Mouse (Mus musculus) gastrocnemius, adult 18-20 months (tissue): ENCODE results near the gene Arl5a. TPM values are rescaled to one million over a fixed set of nuclear protein-coding genes. Genes with fewer than 3 reads are reported as not detected.

Experiments used
- DNase-seq: peaks from one replicate; pipeline ENCODE4 v3.0.0; 2021; ENCODE audit warnings: low spot score
- total RNA-seq, 2 experiments: library from RNA; stranded (reverse); gene quantifications; 2 replicates each; pipeline ENCODE4 v1.2.3; 2021

Gene Arl5a
- total RNA-seq, 2 experiments from 2014 or later = 31.5 to 32.0 TPM

DNA sequence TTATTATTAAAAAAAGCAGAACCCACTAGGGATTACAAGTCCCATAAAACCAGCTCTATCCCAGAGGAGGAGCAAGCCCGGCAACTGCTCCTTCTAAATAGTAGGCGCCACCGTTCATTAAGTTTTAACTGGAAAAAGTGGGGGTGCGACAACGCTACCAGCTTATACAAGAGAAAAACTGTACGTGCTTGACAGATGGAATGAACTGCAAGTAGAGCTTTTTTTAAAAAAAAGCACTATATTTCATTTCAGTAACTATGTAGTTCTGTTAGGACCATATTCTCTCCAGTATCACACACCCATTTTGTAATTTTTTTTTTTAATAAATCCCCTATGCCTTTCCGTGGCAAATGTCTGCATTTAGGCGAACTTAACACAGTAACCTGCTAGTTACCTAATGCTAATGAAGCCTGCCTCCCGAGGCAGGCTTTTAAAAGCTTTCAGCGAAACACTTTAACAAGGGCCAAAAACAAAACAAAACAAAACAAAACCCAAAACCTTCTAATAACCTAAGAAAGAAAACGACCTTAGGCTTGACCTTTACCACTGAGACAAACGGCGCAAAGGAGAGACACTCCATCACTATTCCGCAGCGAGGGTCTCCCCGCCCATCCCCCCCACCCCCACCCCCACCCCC, 972 bp downstream of the Arl5a start:
- DNase-seq = no peak

GRCm38 (mm10) chr2:52422871-52423610, 1.7 kb downstream of the Arl5a start:
- DNase-seq = no peak

DNA sequence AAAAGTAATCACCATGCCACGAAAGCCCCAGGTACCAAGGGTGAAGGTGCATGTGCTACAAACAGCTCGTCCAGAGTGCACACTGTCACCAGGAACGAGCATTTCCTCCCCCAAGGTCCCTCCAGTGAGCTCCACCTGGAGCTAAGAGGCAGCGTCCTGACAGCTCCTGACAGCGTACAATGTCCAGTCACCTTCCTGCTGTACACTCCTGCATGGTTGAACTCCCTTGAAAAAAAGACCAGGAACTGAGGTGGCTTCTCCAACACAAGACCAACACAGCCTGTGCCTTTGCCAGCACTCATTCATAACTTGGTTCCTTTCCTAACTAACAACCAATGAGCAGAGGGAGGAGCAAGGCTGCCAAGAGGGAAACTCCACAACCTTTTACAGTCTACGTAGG, 3.5 kb downstream of the Arl5a start:
- no peak for DNase-seq

- no peak for DNase-seq
Observed at GRCm38 (mm10) chr2:52420001-52420710, 4.5 kb downstream of the Arl5a start.

GRCm38 (mm10) chr2:52419295-52419694, 5.4 kb downstream of the Arl5a start:
- DNase-seq = no peak

- DNase-seq = no peak
Observed at GRCm38 (mm10) chr2:52412524-52413037, 12.1 kb downstream of the Arl5a start.

GRCm38 (mm10) chr2:52406480-52406879, 18.2 kb downstream of the Arl5a start:
- peak; percentile 45 for DNase-seq

DNA sequence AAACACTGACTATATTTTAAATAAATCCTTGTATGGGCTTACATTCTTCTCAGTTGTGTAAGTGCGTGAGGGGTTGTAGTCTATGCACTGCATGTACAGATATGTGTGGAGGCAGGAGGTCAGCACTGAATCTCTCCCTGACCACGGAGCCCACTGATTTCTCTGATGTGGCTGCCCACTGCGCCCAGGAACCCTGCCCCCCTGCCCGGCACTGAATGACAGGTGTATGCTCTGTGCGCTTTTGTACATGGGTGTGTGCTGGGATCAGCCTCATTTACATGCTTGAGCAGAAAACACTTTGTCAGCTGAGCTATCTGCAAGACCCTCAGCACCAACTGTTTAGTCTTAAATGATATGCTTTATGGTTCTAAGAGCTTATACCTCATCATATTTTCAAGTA, 19.5 kb downstream of the Arl5a start:
- DNase-seq = no peak

- no peak for DNase-seq
Observed at GRCm38 (mm10) chr2:52394529-52394928, 30.2 kb downstream of the Arl5a start.

GRCm38 (mm10) chr2:52390415-52390975, 34.2 kb downstream of the Arl5a start:
- DNase-seq = peak; percentile 78

DNA sequence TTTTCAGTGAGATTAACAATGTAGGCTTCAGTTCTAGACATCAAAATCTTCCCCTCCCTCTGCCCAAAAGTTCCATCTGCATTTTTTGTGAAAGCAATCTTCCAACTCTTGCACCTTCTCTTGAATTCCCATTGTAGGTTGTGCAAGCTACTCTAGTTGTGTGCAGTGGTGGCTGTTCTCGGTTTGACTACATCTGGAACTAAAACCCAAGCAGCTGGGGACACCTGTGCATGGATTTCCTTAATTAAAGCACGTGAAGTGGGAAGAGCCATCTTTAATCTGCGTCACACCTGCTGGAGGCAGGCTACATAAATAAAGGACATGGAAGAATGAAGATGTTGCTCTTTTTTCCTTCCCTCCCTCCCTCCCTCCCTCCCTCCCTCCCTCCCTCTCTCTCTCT, 34.7 kb downstream of the Arl5a start:
- no peak for DNase-seq

- DNase-seq = no peak
Observed at GRCm38 (mm10) chr2:52386451-52386850, 38.2 kb downstream of the Arl5a start.

DNA sequence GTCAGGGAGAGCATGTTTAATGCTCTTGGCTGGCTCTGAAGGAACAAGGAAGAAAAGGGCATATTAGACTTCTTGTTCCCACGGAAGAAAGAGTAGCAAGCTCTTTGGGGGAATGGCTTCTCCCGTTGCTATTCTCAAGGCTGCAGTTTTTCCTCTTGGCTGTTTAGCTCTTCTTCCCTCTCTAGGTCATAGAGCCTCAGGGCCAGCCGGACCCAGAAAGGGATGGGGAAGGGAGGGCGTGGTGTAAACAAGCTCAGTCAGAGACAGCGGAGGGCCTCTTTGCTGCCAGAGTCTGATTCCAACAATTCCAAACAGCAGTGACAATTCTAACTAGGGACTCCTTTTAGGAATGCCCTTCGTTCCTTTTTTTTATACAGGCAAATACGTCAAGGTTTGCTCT, 38.7 kb downstream of the Arl5a start:
- peak; percentile 30 for DNase-seq

DNA sequence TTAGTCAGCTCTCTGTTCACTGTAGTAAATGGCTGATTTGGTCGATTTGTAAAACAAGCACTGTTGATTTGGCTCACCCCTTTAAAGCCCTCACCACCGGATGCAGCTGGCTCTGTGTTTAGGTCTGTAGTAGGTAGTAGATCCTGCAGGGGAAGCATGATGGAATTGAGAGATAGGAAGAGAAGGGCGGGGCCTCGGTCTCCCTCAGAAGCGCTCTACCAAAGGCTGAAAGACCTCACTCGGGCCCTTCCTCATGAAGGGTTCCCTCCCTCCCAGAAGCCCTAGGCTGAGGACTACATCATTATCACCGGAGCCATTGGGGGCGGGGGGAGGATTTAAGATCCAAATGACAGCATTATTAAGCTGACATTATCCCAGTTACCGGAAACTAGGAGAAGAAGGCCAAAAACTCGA, 45.8 kb downstream of the Arl5a start:
- DNase-seq = no peak

- DNase-seq = no peak
Observed at GRCm38 (mm10) chr2:52378448-52378804, 46.3 kb downstream of the Arl5a start, which contains the start of gene Neb. Gene Neb, minus strand, starts transcription at chr2:52378474.

GRCm38 (mm10) chr2:52377706-52378447, 46.8 kb downstream of the Arl5a start:
- DNase-seq = no peak

DNA sequence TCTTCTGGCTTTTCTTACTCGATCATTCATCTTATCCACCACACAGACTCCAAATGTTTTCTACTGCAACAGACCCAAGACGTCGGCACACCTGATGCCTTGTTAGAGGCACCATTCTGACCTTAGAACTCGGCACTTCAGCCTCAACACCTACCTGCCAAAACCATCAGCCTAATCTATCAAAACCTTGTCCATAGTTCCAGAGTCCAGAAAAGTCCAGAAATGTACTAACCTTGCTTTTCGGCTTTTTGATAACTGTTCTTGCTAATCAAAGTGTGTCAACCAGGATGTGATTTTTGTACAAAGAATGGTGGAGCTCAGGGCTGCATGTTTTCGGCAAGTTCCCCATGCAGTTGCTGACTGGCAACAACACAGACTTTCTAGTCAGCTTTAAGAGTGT, 50.0 kb downstream of the Arl5a start:
- no peak for DNase-seq

- no peak for DNase-seq
Observed at GRCm38 (mm10) chr2:52372480-52372879, 52.2 kb downstream of the Arl5a start.

DNA sequence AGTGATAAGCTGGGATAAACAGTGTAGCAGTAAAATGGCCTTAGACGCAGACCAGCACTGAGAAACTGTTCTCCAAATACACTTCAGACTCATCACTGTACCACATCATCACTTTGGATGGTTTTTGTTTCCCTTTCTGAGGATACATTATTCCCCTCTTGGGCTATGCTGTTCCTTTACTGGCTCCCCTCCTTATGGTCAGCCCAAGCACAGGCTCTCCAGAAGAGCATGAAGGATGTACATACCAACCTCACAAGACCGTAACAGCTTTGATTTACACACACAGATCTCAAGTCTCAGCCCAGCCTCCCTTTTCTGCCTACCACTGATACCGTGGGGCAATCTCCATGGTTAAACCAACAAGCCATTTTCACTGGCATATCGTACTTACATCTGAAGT, 52.6 kb downstream of the Arl5a start:
- DNase-seq = no peak

GRCm38 (mm10) chr2:52371066-52371465, 53.6 kb downstream of the Arl5a start:
- peak; percentile 74 for DNase-seq

- no peak for DNase-seq
Observed at GRCm38 (mm10) chr2:52369622-52370021, 55.1 kb downstream of the Arl5a start.
